Mouse (Mus musculus) heart, postnatal 4 days (tissue): ENCODE results near the gene Orm1. TPM values are rescaled to one million over a fixed set of nuclear protein-coding genes. Genes with fewer than 3 reads are reported as not detected.
A peak's percentile ranks its signal among the peaks of the same experiment; 100 is the strongest.

Source experiments
- DNase-seq: peaks from one replicate; pipeline ENCODE4 v3.0.0; 2021
- total RNA-seq, 2 experiments: library from RNA; stranded (reverse); gene quantifications; 2 replicates each; pipeline ENCODE4 v1.2.3; 2021

The Orm1 gene
- not detected for total RNA-seq

GRCm38 (mm10) chr4:63344295-63344694 is at the start of gene Orm1:
Orm1 (plus strand) TSS chr4:63344560.
- no peak for DNase-seq

DNA sequence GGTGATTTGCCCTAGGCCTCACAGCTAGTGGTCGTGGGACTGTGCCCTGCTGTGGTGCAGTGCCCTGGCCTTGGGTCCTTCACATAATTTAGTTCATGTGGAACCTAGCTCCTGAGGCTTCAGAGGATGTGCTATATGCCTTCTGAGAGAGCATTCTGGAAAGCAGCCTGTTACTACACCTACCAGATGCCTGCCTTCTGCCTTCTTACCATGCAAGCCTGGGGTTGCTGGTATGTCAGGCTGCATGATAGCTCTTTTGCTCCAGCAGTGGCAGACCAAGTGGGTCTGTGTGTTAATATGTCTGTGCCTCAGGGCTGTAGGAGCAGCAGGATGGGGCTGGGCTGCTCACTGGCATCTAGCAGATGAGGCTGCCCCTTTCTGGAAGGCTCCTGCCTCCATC is 48.7 kb upstream of the Orm1 start:
- DNase-seq, result no peak

- DNase-seq, result no peak
Measured at GRCm38 (mm10) chr4:63296263-63296662, 48.1 kb upstream of the Orm1 start.

- DNase-seq, result no peak
Measured at GRCm38 (mm10) chr4:63296876-63297275, 47.5 kb upstream of the Orm1 start.

- DNase-seq, result no peak
Measured at GRCm38 (mm10) chr4:63298191-63298590, 46.2 kb upstream of the Orm1 start.

DNA sequence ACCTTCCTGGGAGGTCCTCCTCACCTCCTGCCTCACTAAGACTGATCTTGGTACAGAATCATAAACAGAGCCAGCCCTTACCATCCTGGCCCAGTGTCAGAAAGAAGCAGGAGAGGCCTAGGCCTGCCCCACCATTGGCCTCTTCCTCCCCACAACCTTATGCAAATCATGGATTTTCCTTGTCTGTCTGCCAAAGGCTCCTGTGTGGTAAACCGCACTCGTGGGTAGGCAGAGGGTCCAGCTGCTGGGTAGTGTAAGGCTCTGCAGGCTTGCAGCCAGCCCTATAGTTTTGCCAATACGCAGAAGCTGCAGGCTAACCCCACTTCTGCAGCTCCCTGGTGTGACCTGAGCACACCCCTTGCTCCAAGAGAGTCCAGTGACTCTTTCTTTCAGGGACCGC is 41.7 kb upstream of the Orm1 start:
- DNase-seq, result no peak

DNA sequence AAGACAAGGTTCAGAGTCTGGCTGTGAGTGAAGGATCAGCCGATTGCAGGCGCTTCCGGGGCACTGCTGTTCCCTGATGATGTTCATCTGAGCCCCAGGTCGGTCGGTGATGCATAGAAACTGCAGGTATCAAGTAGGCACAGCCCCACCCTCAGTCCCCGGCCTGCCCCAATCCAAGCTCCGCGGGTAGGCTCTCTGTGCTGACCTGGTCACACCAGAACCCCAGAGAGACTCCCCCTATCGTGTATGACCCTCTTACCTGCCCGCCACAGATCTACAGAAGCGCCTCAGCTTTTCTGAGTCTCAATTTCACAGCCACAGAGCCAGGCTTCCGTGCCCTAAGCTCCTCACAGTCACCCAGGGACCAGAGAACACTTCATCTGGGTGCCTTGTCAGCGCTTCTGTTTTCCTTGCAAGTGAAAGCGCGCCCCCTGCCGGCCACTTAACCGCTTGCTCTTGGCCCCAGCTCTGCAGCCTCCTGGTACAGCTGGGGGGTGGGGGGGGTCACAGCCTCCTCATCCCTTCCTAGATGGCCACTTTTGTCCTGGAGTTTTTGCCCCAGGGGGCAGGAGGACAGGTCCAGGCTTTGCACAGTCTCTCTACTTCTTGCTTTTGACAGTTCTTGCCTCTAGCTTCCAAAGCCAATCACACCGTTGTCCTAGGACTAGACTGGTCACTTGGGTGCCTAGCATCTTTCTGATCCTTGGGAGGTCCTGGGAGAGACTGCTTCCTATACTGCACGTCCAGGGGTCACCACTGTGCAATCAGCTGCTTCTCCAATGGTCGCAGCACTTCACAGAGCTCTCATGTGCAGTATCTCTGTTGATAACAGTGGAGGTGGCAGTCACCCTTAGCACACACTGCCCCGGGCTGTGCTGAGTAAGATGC is 36.9 kb upstream of the Orm1 start:
- DNase-seq, result peak; percentile 94

DNA sequence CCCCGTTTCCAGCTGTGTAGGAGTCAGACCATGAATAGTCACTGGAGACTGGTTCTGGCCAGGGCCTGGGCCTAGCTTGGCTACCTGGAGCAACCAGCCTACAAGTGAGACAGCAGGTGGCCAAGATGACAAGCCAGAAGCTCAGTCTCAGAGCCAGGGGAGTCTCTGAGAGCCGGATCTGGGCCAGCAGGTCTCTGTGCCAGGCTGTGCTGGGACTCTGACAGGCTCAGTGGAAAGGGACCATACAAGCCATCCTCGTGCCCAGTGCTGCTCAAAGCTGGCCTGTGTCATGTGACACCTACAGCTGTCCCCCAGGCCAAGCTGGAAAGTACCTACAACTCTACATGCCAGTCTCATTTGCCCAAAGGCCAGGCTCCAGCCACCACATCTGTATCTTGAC is 36.0 kb upstream of the Orm1 start:
- DNase-seq, result no peak

DNA sequence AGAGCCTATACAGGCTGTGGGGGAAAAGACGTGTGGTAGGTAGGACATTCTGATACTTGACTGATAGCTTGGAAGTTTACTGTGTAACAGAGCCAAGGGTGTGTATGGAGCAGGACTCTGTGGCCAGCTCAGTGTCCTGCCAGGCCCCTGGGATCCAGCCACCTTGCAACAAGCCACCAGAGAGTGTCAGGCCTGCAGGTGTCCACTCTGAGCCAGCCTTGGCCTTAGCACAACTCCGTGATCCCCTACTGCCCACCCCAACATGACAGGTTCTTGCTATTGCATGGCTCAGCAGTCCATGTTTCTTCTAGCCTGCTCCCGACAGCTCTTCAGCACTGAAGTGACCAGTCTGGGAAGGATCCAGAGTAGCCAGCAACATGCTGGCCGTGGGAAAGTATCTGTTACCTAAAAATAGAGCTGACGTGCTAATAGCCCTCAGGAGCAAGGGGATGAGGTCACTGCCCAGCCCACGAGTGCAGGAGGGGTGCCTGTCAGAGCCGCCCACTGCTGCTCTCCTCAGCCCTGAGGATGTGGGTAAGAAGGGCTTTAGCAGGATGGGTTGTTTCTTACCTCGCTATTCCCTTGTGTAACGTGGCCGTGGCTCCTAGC is 34.0 kb upstream of the Orm1 start:
- DNase-seq, result peak; percentile 72

GRCm38 (mm10) chr4:63311426-63311825 is 32.9 kb upstream of the Orm1 start:
- no peak for DNase-seq

DNA sequence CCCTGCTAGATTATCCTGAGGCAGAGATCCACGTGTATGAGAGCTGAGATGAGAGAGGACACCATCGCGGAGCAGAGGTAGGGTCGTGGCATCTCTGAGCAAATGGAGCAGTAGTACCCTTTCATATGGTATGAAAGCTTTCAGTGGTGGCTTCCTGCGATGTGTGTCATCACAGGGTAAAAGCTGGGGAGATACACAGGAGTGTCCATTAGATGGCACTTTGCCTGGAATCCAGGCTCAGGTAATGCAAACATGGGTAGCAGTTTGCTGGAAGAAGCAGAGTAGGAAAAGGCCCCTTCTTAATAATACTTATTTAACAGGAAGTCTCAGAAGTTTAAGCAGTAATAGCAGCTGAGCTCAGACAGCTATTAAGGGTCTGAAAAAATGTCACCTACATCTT is 30.3 kb upstream of the Orm1 start:
- DNase-seq, result no peak

DNA sequence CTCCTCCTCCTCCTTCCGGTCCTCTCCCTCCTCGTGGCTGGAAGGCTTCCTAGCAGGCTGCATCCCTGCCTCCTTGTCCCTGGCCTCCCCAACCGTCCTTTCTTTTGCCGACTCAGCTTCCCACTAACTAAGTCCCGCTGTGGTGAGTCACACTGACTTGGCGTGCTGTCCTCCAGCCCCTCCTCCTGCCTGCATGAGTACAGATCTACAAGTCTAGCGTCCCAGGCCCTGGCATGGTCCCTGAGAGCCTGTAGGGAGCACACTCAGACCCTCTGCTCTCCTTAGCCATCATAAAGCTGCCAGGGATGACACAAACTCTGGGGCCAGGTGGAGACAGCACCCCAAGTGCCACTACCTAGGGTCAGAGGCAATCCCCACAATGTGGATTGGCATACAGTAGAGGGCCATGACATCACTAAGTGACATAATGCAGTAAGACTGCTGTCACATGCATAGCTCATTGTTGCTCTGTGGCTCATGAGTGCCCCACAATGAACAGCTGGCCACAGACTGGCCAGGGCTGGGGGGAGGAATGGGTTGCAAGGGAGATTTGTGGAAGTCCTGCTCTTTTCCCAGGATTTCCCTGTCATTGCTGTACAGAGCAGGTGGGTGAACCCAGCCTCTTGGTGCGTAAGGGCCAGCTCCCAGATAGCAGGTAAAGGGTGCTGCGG is 28.1 kb upstream of the Orm1 start:
- peak; percentile 65 for DNase-seq

GRCm38 (mm10) chr4:63319566-63319965 is 24.8 kb upstream of the Orm1 start:
- DNase-seq, result peak; percentile 88

DNA sequence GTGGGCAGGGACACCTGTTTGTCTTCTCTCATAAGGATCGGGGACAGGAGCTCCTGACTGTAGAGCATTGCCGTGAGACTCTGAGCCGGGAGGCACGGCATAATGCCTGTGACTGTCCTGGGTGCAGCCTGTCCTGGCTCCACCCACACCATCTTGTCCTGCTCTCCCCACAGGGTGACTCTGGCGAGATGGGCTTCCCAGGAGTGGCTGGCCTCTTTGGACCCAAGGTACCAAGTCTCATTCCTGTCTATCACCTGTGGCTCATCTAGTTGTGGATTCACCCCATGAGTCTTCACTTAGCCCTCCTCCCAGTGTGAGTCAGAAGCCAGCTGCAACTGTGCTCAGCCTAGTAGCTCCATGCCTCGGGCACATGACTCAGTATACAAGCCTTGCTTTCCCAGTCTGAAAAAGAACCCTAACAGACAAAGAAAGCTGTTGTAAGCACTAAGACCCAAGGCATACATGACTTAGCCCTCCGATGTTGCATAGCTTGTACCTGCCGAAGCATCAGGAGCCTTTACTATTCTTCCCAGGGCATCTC is 21.0 kb upstream of the Orm1 start:
- no peak for DNase-seq

DNA sequence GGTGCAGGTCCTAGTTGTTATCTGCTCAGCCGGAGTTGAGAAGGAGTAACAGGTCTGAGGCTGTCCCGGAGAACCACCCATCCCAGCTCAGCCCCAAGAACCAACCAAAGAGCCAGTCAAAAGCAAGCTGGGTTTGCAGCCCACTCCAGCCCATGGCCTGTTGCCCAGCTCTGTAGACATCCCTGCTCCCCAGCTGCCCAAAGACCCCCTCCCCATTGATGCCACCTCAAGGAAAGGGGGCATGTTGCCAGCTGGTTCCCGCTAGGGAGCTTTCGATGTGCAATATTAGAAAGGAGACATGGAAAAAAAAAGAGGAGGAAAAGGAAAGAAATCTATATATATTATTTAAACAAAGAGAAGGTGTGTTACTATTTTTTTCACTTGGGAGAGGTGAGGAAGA is 11.0 kb upstream of the Orm1 start:
- DNase-seq, result no peak

DNA sequence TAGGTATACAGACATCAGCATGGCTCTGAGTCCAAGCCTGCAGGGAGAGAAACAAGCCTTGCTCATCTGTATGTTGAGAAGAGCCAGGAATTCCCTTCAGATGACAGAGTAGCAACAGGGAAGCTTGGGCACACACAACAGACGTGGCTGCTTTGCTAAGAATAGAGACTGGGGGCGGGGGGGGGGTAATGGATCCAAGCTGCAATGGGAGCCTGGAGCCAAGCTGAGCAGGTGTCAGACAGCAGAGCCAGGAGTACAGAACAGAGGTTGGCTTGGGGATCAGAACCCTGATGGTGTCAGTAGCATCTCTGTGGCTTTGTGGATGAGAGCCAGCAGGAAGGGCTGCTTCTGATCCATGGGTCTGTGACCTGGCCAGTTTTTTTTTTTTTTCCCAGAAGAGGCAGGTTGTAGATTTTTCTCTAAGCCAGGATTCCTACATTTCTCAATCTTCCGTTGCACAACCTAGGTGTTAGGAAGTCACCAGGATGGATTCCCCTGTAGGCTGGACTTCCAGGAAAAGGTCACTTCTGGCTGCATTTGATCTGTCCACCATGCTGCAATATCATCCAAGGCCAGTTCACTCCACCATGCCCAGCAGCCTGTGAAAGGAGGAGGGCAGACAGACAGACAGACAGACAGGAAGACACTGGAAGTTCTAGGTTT is 5.8 kb upstream of the Orm1 start:
- DNase-seq, result no peak

DNA sequence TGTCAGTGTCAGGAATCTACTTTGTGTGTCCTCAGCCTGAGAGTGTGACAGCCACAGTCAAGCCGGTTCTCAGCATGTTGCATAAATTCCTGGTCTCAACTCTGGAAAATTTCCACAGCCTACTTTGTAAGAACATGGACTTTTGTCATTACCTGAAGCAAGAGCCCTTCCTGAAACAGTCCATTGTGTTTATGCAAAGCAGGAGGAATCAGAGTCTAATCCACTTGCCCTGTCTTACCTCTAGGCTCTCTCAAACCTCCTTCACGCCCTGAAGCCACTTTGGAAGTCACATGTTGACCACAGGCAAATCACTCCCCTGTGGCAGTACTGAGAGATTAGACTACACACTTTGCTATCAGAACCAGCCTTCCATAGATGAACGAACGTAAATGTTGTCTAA is 1.9 kb upstream of the Orm1 start:
- DNase-seq, result no peak

DNA sequence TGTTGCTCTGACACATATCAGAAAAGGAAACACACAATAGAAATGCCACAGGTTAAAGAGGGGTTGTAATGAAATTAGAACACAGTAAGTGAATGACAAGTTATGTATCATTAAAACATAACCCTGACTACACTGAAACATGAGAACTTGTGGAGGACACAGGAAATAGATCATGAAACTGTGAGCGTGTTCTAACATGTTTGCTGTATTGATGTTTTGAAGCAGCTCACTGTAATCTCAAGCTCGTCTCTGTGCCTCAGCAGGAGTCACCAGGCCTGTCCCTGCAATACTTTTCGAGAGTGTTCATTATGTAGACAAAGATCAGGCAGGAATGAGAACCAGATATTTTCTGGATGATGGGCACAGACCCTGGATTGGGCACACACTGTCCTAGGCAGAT is 752 bp upstream of the Orm1 start:
- no peak for DNase-seq

DNA sequence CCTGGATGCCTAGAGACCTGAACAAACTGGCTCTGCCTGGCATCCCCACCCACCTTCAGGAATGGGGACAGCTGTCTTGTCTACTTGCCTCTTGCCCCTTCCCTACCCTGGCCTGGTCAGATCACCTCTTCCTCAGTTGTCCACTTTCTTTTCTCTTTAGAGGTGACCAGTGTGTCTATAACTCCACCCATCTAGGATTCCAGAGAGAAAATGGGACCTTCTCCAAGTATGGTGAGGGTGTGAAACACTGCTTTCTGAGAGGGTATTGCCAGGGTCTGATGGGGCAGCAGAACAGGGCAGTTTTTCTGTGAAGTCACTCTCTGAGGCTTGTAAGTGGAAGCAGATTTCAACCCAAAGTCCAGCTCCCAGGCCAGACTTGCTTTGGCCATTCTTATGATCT is 901 bp downstream of the Orm1 start:
- no peak for DNase-seq

DNA sequence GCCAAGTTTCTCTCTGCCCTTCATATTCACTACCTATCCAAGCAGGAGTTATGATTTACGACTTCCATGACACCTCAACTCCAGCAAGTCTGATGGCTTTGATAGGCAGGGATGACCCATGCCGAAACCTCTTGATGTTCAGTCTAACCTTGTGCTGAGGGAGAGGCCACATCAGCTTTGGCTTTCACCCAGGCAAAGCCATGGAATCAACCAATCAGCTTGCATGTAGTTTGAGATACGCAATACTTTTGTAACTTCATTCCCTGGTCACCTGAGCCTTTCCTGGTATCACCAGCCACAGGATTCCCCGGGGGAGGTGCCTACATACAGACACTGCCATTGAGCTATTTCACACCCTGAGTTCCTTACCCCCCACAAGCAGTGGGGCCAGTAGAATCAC is 2.3 kb downstream of the Orm1 start:
- DNase-seq, result no peak

- no peak for DNase-seq
Measured at GRCm38 (mm10) chr4:63348524-63348923, 4.2 kb downstream of the Orm1 start.

DNA sequence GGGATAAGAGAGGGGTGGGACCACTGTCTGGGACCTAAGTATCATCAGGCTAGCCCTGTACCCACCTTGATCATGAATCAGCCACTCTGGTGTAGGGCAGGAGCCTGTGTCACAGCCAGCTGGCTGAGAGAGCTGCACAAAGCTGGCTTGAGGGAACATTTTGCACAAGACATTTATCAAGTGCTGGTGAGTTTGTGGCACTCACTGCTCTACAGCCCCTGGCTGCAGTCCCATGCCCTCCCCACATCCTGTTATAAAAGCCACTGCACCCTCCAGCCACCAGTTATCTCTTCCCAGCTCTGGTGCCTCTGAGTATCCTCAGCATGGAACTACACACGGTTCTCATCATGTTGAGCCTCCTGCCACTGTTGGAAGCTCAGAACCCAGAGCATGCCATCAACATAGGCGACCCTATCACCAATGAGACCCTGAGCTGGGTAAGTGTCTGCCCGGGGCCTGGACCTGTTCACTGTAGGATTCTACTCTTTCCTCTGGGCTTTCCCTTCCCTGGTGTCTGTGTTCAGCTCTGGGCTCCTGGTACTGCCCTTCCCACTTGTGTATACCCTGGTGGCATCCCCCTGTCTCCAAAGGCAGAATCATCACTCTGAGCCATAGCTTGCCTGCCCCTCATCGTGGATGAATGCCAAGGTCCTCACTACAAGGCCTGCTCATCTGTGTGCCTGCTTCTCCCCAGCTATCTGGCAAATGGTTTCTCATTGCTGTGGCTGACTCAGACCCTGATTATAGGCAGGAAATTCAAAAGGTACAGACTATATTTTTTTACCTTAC is 11.7 kb downstream of the Orm1 start, which contains the start of gene Orm3:
Gene Orm3 (plus strand): TSS at position 286 of the 789 bp plus-strand sequence.
- peak; percentile 46 for DNase-seq
